Mouse (Mus musculus): ENCODE data around the gene Ncoa1. TPM values are rescaled to one million over a fixed set of nuclear protein-coding genes. Genes with fewer than 3 reads are reported as not detected.

Gene Ncoa1
- polyA plus RNA-seq, 1 experiment from 2014 or later: 5.6 TPM

GRCm38 (mm10) chr12:4506810-4507430 is 29.9 kb upstream of the Ncoa1 start:
- Histone ChIP-seq H3K27ac (ENCODE audit: low read length) (no peak overlapping the region), H3K9ac (ENCODE audit: low read length) (no peak overlapping the region), H3K4me2 (ENCODE audit: low read depth, low read length) (no peak overlapping the region), H3K4me3 (replicated peaks; ENCODE audit: low read length) (no peak overlapping the region), H3K36me3 (ENCODE audit: control insufficient read depth, insufficient read depth, low read length) (no peaks in the 10 kb centered on the region), H3K9me3 (replicated peaks; ENCODE audit: control insufficient read depth, low read length) (no peaks in the 10 kb centered on the region), H3K27me3 (ENCODE audit: control insufficient read depth, insufficient read depth, low read length) (no peaks in the 10 kb centered on the region), H3K4me1 (ENCODE audit: control insufficient read depth, insufficient read depth, low read length) (no peaks in the 10 kb centered on the region)
- 34% methylated on average over 7 of the region's 7 CpGs for WGBS
- no peak for ATAC-seq (ENCODE audit: insufficient read depth, low FRiP score)

DNA sequence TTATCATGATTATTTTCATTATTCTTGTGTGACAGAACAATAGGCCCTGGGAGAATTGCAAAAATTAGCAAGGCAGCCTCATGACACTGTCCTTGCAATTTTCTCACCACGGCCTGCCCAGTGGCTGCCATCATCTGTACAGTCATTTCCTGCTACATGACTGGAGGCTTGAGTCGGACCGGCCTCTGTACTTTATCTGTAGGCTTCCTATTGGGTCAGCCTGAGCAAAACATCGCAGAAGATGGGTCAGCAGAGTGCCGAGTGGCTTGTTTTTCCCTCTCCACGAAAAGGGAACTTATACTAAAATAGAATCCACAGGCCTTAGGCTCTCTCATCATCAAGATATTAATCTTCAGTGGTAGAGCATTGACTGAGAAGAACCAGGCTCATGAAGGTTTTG is 28.3 kb upstream of the Ncoa1 start:
- Histone ChIP-seq H3K4me2 (ENCODE audit: low read depth, low read length) (no peak overlapping the region), H3K4me1 (ENCODE audit: control insufficient read depth, insufficient read depth, low read length) (no peaks in the 10 kb centered on the region), H3K36me3 (ENCODE audit: control insufficient read depth, insufficient read depth, low read length) (no peaks in the 10 kb centered on the region), H3K9ac (ENCODE audit: low read length) (no peak overlapping the region), H3K27me3 (ENCODE audit: control insufficient read depth, insufficient read depth, low read length) (no peaks in the 10 kb centered on the region), H3K9me3 (replicated peaks; ENCODE audit: control insufficient read depth, low read length) (no peaks in the 10 kb centered on the region), H3K4me3 (replicated peaks; ENCODE audit: low read length) (no peak overlapping the region), H3K27ac (ENCODE audit: low read length) (no peak overlapping the region)
- 77% methylated on average over 6 of the region's 6 CpGs for WGBS
- ATAC-seq (ENCODE audit: insufficient read depth, low FRiP score): no peak

- Histone ChIP-seq H3K9me3 (replicated peaks; ENCODE audit: control insufficient read depth, low read length) (no peaks in the 10 kb centered on the region), H3K9ac (ENCODE audit: low read length) (no peak overlapping the region), H3K27ac (ENCODE audit: low read length) (no peak overlapping the region), H3K27me3 (ENCODE audit: control insufficient read depth, insufficient read depth, low read length) (no peaks in the 10 kb centered on the region), H3K4me2 (ENCODE audit: low read depth, low read length) (no peak overlapping the region), H3K4me1 (ENCODE audit: control insufficient read depth, insufficient read depth, low read length) (no peaks in the 10 kb centered on the region), H3K36me3 (ENCODE audit: control insufficient read depth, insufficient read depth, low read length) (no peaks in the 10 kb centered on the region), H3K4me3 (replicated peaks; ENCODE audit: low read length) (no peak overlapping the region)
- 85% methylated on average over 2 of the region's 2 CpGs for WGBS
- ATAC-seq (ENCODE audit: insufficient read depth, low FRiP score): no peak
Observed at GRCm38 (mm10) chr12:4503673-4504326, 26.8 kb upstream of the Ncoa1 start.

DNA sequence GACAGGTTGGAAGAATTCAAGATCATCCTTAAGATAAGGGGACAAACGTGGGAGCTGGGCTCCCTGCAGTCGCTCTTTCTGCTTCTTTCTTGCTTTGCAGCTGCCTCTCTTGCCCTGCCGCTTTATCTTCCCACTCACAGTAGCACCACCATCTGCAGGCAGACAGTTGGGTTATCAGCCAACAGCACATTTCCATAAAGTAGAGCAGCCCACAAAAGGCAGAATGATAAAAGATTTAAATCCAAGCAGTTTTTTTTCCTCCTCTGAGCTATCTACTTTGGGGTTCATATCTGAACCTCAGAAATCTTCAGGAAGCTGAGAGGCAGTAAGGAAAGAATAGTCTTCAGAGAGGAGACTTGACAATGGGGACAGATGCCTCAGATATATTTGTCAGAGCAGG is 24.9 kb upstream of the Ncoa1 start:
- no peaks in the 10 kb centered on the region for H3K9me3 ChIP-seq (replicated peaks; ENCODE audit: control insufficient read depth, low read length)
- no peak overlapping the region for H3K27ac ChIP-seq (ENCODE audit: low read length)
- no peaks in the 10 kb centered on the region for H3K27me3 ChIP-seq (ENCODE audit: control insufficient read depth, insufficient read depth, low read length)
- no peaks in the 10 kb centered on the region for H3K4me1 ChIP-seq (ENCODE audit: control insufficient read depth, insufficient read depth, low read length)
- WGBS: 33% methylated on average over 3 of the region's 3 CpGs
- no peak overlapping the region for H3K4me2 ChIP-seq (ENCODE audit: low read depth, low read length)
- H3K36me3 ChIP-seq (ENCODE audit: control insufficient read depth, insufficient read depth, low read length): no peaks in the 10 kb centered on the region
- H3K4me3 ChIP-seq (replicated peaks; ENCODE audit: low read length): no peak overlapping the region
- H3K9ac ChIP-seq (ENCODE audit: low read length): no peak overlapping the region
- ATAC-seq (ENCODE audit: insufficient read depth, low FRiP score): no peak

DNA sequence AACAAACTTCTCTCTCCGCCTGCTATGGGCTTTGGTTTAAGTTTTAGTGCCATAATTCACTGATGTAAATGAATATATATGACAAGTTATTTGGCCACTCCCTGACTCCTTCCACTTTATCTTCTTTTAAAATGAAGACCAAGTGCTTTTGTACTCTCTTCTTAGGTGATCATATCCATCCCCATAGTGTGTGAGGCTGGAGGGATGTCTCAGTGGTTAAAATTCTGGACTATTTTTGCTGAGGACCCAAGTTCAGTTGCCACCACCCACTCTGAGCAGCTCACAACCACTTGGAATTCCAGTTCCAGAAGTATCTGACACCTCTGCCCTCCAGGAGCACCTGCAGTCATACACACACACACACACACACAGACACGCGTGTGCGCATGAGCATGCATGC is 23.5 kb upstream of the Ncoa1 start:
- Histone ChIP-seq H3K9ac (ENCODE audit: low read length) (no peak overlapping the region), H3K9me3 (replicated peaks; ENCODE audit: control insufficient read depth, low read length) (no peaks in the 10 kb centered on the region), H3K4me2 (ENCODE audit: low read depth, low read length) (no peak overlapping the region), H3K27me3 (ENCODE audit: control insufficient read depth, insufficient read depth, low read length) (no peaks in the 10 kb centered on the region), H3K4me3 (replicated peaks; ENCODE audit: low read length) (no peak overlapping the region), H3K27ac (ENCODE audit: low read length) (no peak overlapping the region), H3K36me3 (ENCODE audit: control insufficient read depth, insufficient read depth, low read length) (no peaks in the 10 kb centered on the region), H3K4me1 (ENCODE audit: control insufficient read depth, insufficient read depth, low read length) (no peaks in the 10 kb centered on the region)
- no peak for ATAC-seq (ENCODE audit: insufficient read depth, low FRiP score)
- 91% methylated on average over 4 of the region's 4 CpGs for WGBS

GRCm38 (mm10) chr12:4499651-4500175 is 22.7 kb upstream of the Ncoa1 start:
- 77% methylated on average over 3 of the region's 3 CpGs for WGBS
- Histone ChIP-seq H3K4me2 (ENCODE audit: low read depth, low read length) (no peak overlapping the region), H3K9me3 (replicated peaks; ENCODE audit: control insufficient read depth, low read length) (no peaks in the 10 kb centered on the region)

GRCm38 (mm10) chr12:4488411-4488810 is 11.4 kb upstream of the Ncoa1 start:
- no peaks in the 10 kb centered on the region for H3K9me3 ChIP-seq (replicated peaks; ENCODE audit: control insufficient read depth, low read length)

More at GRCm38 (mm10) chr12:4499651-4500175, 22.7 kb upstream of the Ncoa1 start:
- no peak overlapping the region for H3K27ac ChIP-seq (ENCODE audit: low read length)
- H3K4me1 ChIP-seq (ENCODE audit: control insufficient read depth, insufficient read depth, low read length): no peaks in the 10 kb centered on the region
- H3K4me3 ChIP-seq (replicated peaks; ENCODE audit: low read length): no peak overlapping the region
- no peak for ATAC-seq (ENCODE audit: insufficient read depth, low FRiP score)
- H3K9ac ChIP-seq (ENCODE audit: low read length): no peak overlapping the region
- no peaks in the 10 kb centered on the region for H3K27me3 ChIP-seq (ENCODE audit: control insufficient read depth, insufficient read depth, low read length)
- no peaks in the 10 kb centered on the region for H3K36me3 ChIP-seq (ENCODE audit: control insufficient read depth, insufficient read depth, low read length)

DNA sequence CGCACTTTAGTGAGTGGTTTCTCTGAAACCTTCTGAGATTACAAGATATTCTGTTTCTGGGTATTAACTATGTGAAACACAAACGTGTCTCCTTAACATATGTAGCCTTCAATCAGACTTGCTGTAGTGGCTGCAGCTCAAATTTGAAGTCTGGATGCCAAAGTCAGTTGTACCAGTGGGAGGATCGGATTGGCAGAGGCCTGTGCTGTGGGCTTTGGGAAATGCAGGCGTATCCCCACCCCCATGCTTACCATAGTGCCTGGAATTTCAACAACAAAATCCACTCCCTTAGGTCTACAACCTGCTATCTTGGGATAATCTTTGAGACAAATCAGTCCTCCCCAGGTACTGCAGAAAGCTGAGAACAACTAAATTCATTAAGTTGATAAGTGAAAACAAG is 6.4 kb upstream of the Ncoa1 start:
- H3K27me3 ChIP-seq (ENCODE audit: control insufficient read depth, insufficient read depth, low read length): peaks cover 4% of the 10 kb centered on the region; the same call in 1 of the 2 replicates
- no peak overlapping the region for H3K4me3 ChIP-seq (replicated peaks; ENCODE audit: low read length)
- 73% methylated on average over 4 of the region's 4 CpGs for WGBS
- H3K27ac ChIP-seq (ENCODE audit: low read length): no peak overlapping the region
- no peaks in the 10 kb centered on the region for H3K4me1 ChIP-seq (ENCODE audit: control insufficient read depth, insufficient read depth, low read length)
- no peak for ATAC-seq (ENCODE audit: insufficient read depth, low FRiP score)
- H3K9ac ChIP-seq (ENCODE audit: low read length): no peak overlapping the region
- H3K4me2 ChIP-seq (ENCODE audit: low read depth, low read length): no peak overlapping the region
- H3K9me3 ChIP-seq (replicated peaks; ENCODE audit: control insufficient read depth, low read length): no peaks in the 10 kb centered on the region
- H3K36me3 ChIP-seq (ENCODE audit: control insufficient read depth, insufficient read depth, low read length): no peaks in the 10 kb centered on the region

More at GRCm38 (mm10) chr12:4488411-4488810, 11.4 kb upstream of the Ncoa1 start:
- no peak overlapping the region for H3K4me3 ChIP-seq (replicated peaks; ENCODE audit: low read length)
- no peak for ATAC-seq (ENCODE audit: insufficient read depth, low FRiP score)
- no peak overlapping the region for H3K9ac ChIP-seq (ENCODE audit: low read length)
- no peaks in the 10 kb centered on the region for H3K36me3 ChIP-seq (ENCODE audit: control insufficient read depth, insufficient read depth, low read length)
- H3K4me2 ChIP-seq (ENCODE audit: low read depth, low read length): no peak overlapping the region
- WGBS: 58% methylated on average over 6 of the region's 6 CpGs
- peaks cover 4% of the 10 kb centered on the region; the same call in 1 of the 2 replicates for H3K27me3 ChIP-seq (ENCODE audit: control insufficient read depth, insufficient read depth, low read length)
- H3K27ac ChIP-seq (ENCODE audit: low read length): no peak overlapping the region
- no peaks in the 10 kb centered on the region for H3K4me1 ChIP-seq (ENCODE audit: control insufficient read depth, insufficient read depth, low read length)

GRCm38 (mm10) chr12:4481687-4482086 is 4.7 kb upstream of the Ncoa1 start:
- no peak overlapping the region for H3K4me2 ChIP-seq (ENCODE audit: low read depth, low read length)
- no peak overlapping the region for H3K9ac ChIP-seq (ENCODE audit: low read length)
- WGBS: 58% methylated on average over 5 of the region's 5 CpGs
- no peaks in the 10 kb centered on the region for H3K4me1 ChIP-seq (ENCODE audit: control insufficient read depth, insufficient read depth, low read length)
- ATAC-seq (ENCODE audit: insufficient read depth, low FRiP score): no peak
- H3K36me3 ChIP-seq (ENCODE audit: control insufficient read depth, insufficient read depth, low read length): no peaks in the 10 kb centered on the region
- no peak overlapping the region for H3K4me3 ChIP-seq (replicated peaks; ENCODE audit: low read length)
- peaks cover 4% of the 10 kb centered on the region; the same call in 1 of the 2 replicates for H3K27me3 ChIP-seq (ENCODE audit: control insufficient read depth, insufficient read depth, low read length)
- H3K9me3 ChIP-seq (replicated peaks; ENCODE audit: control insufficient read depth, low read length): no peaks in the 10 kb centered on the region
- H3K27ac ChIP-seq (ENCODE audit: low read length): no peak overlapping the region
